16 mouse cellular contexts compared by ENCODE assay signal in the genomic region with DNA sequence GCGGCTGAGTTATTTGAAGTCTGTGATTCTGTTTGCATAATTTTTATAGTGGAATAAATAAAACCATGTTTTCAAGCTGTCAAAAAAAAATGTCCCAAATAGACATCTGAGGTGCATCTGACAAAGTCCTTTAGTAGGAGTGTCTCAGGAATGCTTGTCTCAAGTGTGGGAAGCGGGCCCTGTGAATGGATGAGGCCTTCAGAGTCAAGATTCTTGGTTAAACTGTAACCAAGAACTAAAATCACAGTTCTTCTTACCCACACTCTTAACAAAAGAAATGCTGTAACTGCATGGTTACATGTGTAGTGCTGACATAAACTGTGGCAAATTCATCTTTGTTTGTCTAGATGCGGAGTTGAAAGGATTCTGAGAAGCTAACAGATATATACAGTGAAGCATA.
"Had no signal": no experiment of that assay in that cellular context is flagged by ENCODE, and none has a peak within 500 bp of the region (broad histone marks: within the 10 kb centered on the region; RNA-seq: fewer than 3 reads in every experiment).

No protein-coding gene starts in this region.

- H3K9ac ChIP-seq: liver, postnatal 0 days; lung, embryonic 15.5 days; midbrain, embryonic 13.5 days; midbrain, embryonic 15.5 days; neural tube, embryonic 12.5 days had no signal

- H3K9me3 ChIP-seq: lung, embryonic 15.5 days; megakaryocyte, embryonic 14.5 days; midbrain, embryonic 13.5 days; midbrain, embryonic 15.5 days; neural tube, embryonic 12.5 days had no signal

- H3K27me3 ChIP-seq: lung, embryonic 15.5 days; megakaryocyte, embryonic 14.5 days; midbrain, embryonic 13.5 days; midbrain, embryonic 15.5 days; neural tube, embryonic 12.5 days had no signal

- H3K4me2 ChIP-seq: lung, embryonic 15.5 days; midbrain, embryonic 11.5 days; midbrain, embryonic 13.5 days; midbrain, embryonic 15.5 days; neural tube, embryonic 12.5 days had no signal

- H3K27ac ChIP-seq: lung, embryonic 15.5 days; macrophage; midbrain, embryonic 13.5 days; midbrain, embryonic 15.5 days; neural tube, embryonic 12.5 days had no signal

- H3K4me3 ChIP-seq: lung, embryonic 15.5 days; megakaryocyte, embryonic 14.5 days; midbrain, embryonic 13.5 days; midbrain, embryonic 15.5 days; neural tube, embryonic 12.5 days had no signal

- DNase-seq: liver, postnatal 0 days; lung, adult 2 months; lung, postnatal 14 days; lung, postnatal 36 days; right cerebral cortex, postnatal 14 days; thymus, adult 2 months; thymus, postnatal 25 days; thymus, postnatal 4 days had no signal

- H3K4me1 ChIP-seq: lung, embryonic 15.5 days; megakaryocyte, embryonic 14.5 days; midbrain, embryonic 15.5 days; neural tube, embryonic 12.5 days had no signal

- H3K36me3 ChIP-seq: lung, embryonic 15.5 days; midbrain, embryonic 13.5 days; midbrain, embryonic 15.5 days; neural tube, embryonic 12.5 days had no signal

- ATAC-seq: liver, postnatal 0 days; lung, postnatal 0 days; midbrain, embryonic 13.5 days; midbrain, embryonic 15.5 days had no signal
